Mouse (Mus musculus): ENCODE measurements around the gene Grifin.

GRCm38 (mm10) chr5:140564896-140565295, at the start of gene Grifin:
- TF ChIP-seq GATA1 (IDR thresholded peaks at IDR 0.05; ENCODE audit: low read length) = no peak
- TF ChIP-seq TAL1 (IDR thresholded peaks at IDR 0.05; ENCODE audit: low read length) = no peak
